Mouse (Mus musculus) embryo, embryonic 10.5 days (tissue): ENCODE measurements at regions not wholly inside any gene's neighbourhood (a gene's known extent, or its start where the extent isn't known, plus 50 kb on each side); places are given as distances from the start of the nearest gene placed in this dataset.

Source experiments
- DNase-seq: peaks from one replicate; pipeline ENCODE4 v3.0.0-alpha.2; 2015; ENCODE audit warnings: low spot score

- no peak for DNase-seq
Measured at GRCm38 (mm10) chr15:96521125-96521455, 60.4 kb upstream of the Scaf11 start.

DNA sequence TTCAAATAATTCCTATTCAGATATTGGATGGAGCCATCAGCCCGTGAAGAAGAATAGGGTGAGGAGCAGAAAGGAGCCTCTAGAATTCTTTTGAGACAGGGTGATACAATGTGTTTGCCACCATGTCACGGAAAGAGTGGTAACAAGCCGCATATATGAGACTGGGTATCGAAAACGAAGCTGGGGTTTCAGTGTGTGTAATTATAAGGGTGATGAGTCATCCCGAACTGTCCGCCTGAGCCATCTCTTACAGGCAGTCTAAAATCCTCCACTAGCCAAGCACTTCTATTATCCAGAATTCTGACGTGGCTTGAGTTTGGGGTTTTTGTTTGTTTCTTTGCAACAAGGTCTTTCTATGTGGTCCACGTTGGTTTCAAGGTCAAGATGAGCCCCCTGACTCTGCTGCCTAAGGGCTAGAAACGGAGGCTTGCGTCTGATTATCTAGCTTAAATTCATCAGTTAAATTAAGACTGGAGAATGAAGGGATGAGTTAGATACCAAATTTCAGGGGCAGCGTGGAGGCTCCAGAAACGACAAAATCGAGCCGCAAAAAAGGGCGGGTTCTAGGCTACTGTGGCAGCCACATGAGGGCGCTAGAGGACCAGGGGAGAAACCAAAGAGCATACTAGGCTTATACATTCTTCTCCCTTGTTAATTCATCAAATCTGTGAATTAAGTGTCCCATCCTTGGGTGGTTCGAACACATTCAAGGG is 59.9 kb upstream of the Scaf11 start:
- peak; percentile 39 for DNase-seq

GRCm38 (mm10) chr15:96518156-96518555 is 57.5 kb upstream of the Scaf11 start:
- DNase-seq: no peak

GRCm38 (mm10) chr15:96515620-96516019 is 55.0 kb upstream of the Scaf11 start:
- no peak for DNase-seq

DNA sequence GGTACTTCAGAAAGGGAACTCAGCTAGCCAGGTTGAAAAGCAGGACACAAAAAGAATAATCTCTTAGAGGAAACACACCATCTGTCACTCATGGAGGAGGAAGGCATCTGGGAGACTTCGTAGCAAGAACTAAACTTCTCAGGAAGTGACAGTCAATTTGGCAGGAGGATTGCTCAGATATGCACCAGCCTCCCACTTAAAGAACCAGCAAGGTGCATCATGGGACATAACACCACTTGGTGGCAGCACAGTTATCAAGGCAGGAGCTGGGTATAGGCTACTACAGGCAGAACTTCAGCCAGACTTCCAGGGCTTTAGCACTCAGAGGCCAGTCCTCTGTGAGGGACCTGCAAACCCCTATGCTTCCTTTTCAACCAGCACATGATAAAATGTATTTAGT is 52.0 kb upstream of the Scaf11 start:
- no peak for DNase-seq
